Mouse (Mus musculus) MEL (cell line): ENCODE data around the gene Tgfb1i1. TPM values are rescaled to one million over a fixed set of nuclear protein-coding genes. Genes with fewer than 3 reads are reported as not detected.

ENCODE experiments used
- DNase-seq: peaks from one replicate; pipeline ENCODE4 v3.0.0; 2011; ENCODE audit warnings: low read depth, low spot score
- H3K27ac ChIP-seq: 2 replicates; pipeline ENCODE4 v1.5.1; 2012; ENCODE audit warnings: low read depth, mild to moderate bottlenecking, control low read depth, low read length, moderate library complexity; ENCODE audit not compliant: control insufficient read depth
- H3K27me3 ChIP-seq, 2 experiments: fragments of 150-350 bp in 1 of 2; sonication (generic) in 1 of 2; 2 replicates each; pipeline ENCODE4 v1.6.1; 2012; ENCODE audit warnings: low read length in 2 of 2, mild to moderate bottlenecking in 2 of 2, improper control_type of control experiment in 1 of 2, moderate library complexity in 1 of 2; ENCODE audit not compliant: insufficient read depth in 2 of 2, control insufficient read depth in 1 of 2
- H3K36me3 ChIP-seq, 2 experiments: 2 replicates each; pipeline ENCODE4 v1.6.1; 2012 to 2014; ENCODE audit warnings: low read length in 2 of 2, improper control_type of control experiment in 1 of 2, inconsistent platforms in 1 of 2, mild to moderate bottlenecking in 1 of 2; ENCODE audit not compliant: insufficient read depth in 2 of 2, control insufficient read depth in 1 of 2
- H3K4me1 ChIP-seq, 2 experiments: fragments of 150-350 bp in 1 of 2; sonication (generic) in 1 of 2; 2 replicates each; pipeline ENCODE4 v1.6.1; 2012; ENCODE audit warnings: low read length in 2 of 2, improper control_type of control experiment in 1 of 2, mild to moderate bottlenecking in 1 of 2; ENCODE audit not compliant: insufficient read depth in 2 of 2, control insufficient read depth in 1 of 2
- H3K4me3 ChIP-seq, 2 experiments: fragments of 150-350 bp in 1 of 2; sonication (generic) in 1 of 2; 2 replicates each; pipeline ENCODE4 v1.5.1; 2012; ENCODE audit warnings: low read depth in 2 of 2, low read length in 2 of 2, mild to moderate bottlenecking in 2 of 2, moderate library complexity in 2 of 2, control low read depth in 1 of 2, improper control_type of control experiment in 1 of 2; ENCODE audit not compliant: control insufficient read depth in 1 of 2, insufficient read depth in 1 of 2
- H3K79me2 ChIP-seq: 2 replicates; pipeline ENCODE4 v1.6.1; 2012; ENCODE audit warnings: mild to moderate bottlenecking, low read length, moderate library complexity; ENCODE audit not compliant: control insufficient read depth, poor library complexity, insufficient read depth
- H3K9ac ChIP-seq: 2 replicates; pipeline ENCODE4 v1.6.1; 2012; ENCODE audit warnings: low read depth, mild to moderate bottlenecking, control low read depth, low read length, moderate library complexity; ENCODE audit not compliant: control insufficient read depth, poor library complexity, severe bottlenecking
- H3K9me3 ChIP-seq: fragments of 150-350 bp; sonication (generic); replicated peaks from 2 replicates; pipeline ENCODE4 v1.6.1; 2012; ENCODE audit warnings: mild to moderate bottlenecking, low read length, improper control_type of control experiment, moderate library complexity; ENCODE audit not compliant: insufficient read depth
- CHD1 ChIP-seq: IDR thresholded peaks from 2 replicates; pipeline ENCODE4 v1.6.1; 2012; ENCODE audit warnings: low read depth, mild to moderate bottlenecking, inconsistent platforms, low read length, improper control_type of control experiment
- CHD2 ChIP-seq: IDR thresholded peaks from 2 replicates; pipeline ENCODE4 v1.6.1; 2011; ENCODE audit warnings: low read length, improper control_type of control experiment
- ELF1 ChIP-seq: IDR thresholded peaks from 2 replicates; pipeline ENCODE4 v1.6.1; 2014; ENCODE audit warnings: low read depth, mild to moderate bottlenecking, inconsistent platforms, low read length, improper control_type of control experiment, moderate library complexity
- ETS1 ChIP-seq: IDR thresholded peaks from 2 replicates; pipeline ENCODE4 v1.6.1; 2012; ENCODE audit warnings: low read depth, mild to moderate bottlenecking, inconsistent platforms, low read length, improper control_type of control experiment, moderate library complexity
- GABPA ChIP-seq: IDR thresholded peaks from 2 replicates; pipeline ENCODE4 v1.6.1; 2012; ENCODE audit warnings: low read depth, mild to moderate bottlenecking, inconsistent platforms, low read length, improper control_type of control experiment, moderate library complexity
- MAFK ChIP-seq: IDR thresholded peaks from 2 replicates; pipeline ENCODE4 v1.6.1; 2011; ENCODE audit warnings: low read depth, mild to moderate bottlenecking, low read length, improper control_type of control experiment, borderline replicate concordance
- MXI1 ChIP-seq: IDR thresholded peaks from 2 replicates; pipeline ENCODE4 v1.6.1; 2011; ENCODE audit warnings: mild to moderate bottlenecking, low read depth, low read length, improper control_type of control experiment
- MYB ChIP-seq: IDR thresholded peaks from 2 replicates; pipeline ENCODE4 v1.6.1; 2011; ENCODE audit warnings: mild to moderate bottlenecking, low read depth, low read length, improper control_type of control experiment
- MYC ChIP-seq: IDR thresholded peaks from 2 replicates; pipeline ENCODE4 v1.6.1; 2011; ENCODE audit warnings: low read depth, mild to moderate bottlenecking, low read length, improper control_type of control experiment, moderate library complexity
- NELFE ChIP-seq: IDR thresholded peaks from 2 replicates; pipeline ENCODE4 v1.6.1; 2011; ENCODE audit warnings: low read depth, low read length, improper control_type of control experiment
- NRF1 ChIP-seq: IDR thresholded peaks from 2 replicates; pipeline ENCODE4 v1.6.1; 2014; ENCODE audit warnings: low read depth, mild to moderate bottlenecking, inconsistent platforms, low read length, improper control_type of control experiment, moderate library complexity; ENCODE audit not compliant: poor library complexity, insufficient read depth, severe bottlenecking
- POLR2A ChIP-seq, 2 experiments: IDR thresholded peaks; 2 replicates each; pipeline ENCODE4 v1.6.1; 2011 to 2012; ENCODE audit warnings: low read length in 2 of 2, mild to moderate bottlenecking in 2 of 2, control low read depth in 1 of 2, improper control_type of control experiment in 1 of 2, low read depth in 1 of 2, moderate library complexity in 1 of 2; ENCODE audit not compliant: control insufficient read depth in 1 of 2, insufficient read depth in 1 of 2, poor library complexity in 1 of 2
- POLR2AphosphoS2 ChIP-seq: IDR thresholded peaks from 2 replicates; pipeline ENCODE4 v1.6.1; 2011; ENCODE audit warnings: low read length, improper control_type of control experiment
- SIN3A ChIP-seq: IDR thresholded peaks from 2 replicates; pipeline ENCODE4 v1.6.1; 2012; ENCODE audit warnings: low read length, improper control_type of control experiment, inconsistent platforms
- TAL1 ChIP-seq: IDR thresholded peaks from 2 replicates; pipeline ENCODE4 v1.6.1; 2012; ENCODE audit warnings: mild to moderate bottlenecking, inconsistent platforms, low read length, moderate library complexity, mixed read lengths
- TBP ChIP-seq: IDR thresholded peaks from 2 replicates; pipeline ENCODE4 v1.8.0; 2011; ENCODE audit warnings: low read depth, low read length, improper control_type of control experiment
- UBTF ChIP-seq: IDR thresholded peaks from 2 replicates; pipeline ENCODE4 v1.6.1; 2012; ENCODE audit warnings: low read depth, mild to moderate bottlenecking, inconsistent platforms, low read length, improper control_type of control experiment, moderate library complexity, borderline replicate concordance; ENCODE audit not compliant: insufficient read depth
- USF2 ChIP-seq, 2 experiments: IDR thresholded peaks; 2 replicates each; pipeline ENCODE4 v1.6.1; 2011 to 2012; ENCODE audit warnings: improper control_type of control experiment in 2 of 2, low read length in 2 of 2, borderline replicate concordance in 1 of 2, inconsistent platforms in 1 of 2, low read depth in 1 of 2, mild to moderate bottlenecking in 1 of 2; ENCODE audit not compliant: insufficient read depth in 1 of 2
- ZKSCAN1 ChIP-seq: IDR thresholded peaks from 2 replicates; pipeline ENCODE4 v1.6.1; 2012; ENCODE audit warnings: low read depth, mild to moderate bottlenecking, inconsistent platforms, low read length, improper control_type of control experiment, moderate library complexity
- ZMIZ1 ChIP-seq: IDR thresholded peaks from 2 replicates; pipeline ENCODE4 v1.6.1; 2012; ENCODE audit warnings: low read depth, mild to moderate bottlenecking, inconsistent platforms, low read length, improper control_type of control experiment, moderate library complexity
- polyA plus RNA-seq, 2 experiments: library from polyadenylated mRNA; stranded (reverse) in 1 of 2; unstranded in 1 of 2; fragments of >175 nt in 1 of 2; fragments of >200 nt in 1 of 2; gene quantifications; 2 replicates each; pipeline versions ENCODE4 v1.2.1 to v1.2.4; 2012; ENCODE audit warnings: low replicate concordance in 2 of 2, low read depth in 1 of 2; ENCODE audit not compliant: insufficient read length in 2 of 2, insufficient read depth in 1 of 2, missing spikeins in 1 of 2
- total RNA-seq: library from RNA; depleted of rRNA; stranded (reverse); fragments of 300-350 nt; gene quantifications from 2 replicates; pipeline ENCODE4 v1.2.3, GENCODE M21; 2012

The Tgfb1i1 gene
- total and polyA plus RNA-seq, 3 experiments: 0.21 TPM; not detected in 2

DNA sequence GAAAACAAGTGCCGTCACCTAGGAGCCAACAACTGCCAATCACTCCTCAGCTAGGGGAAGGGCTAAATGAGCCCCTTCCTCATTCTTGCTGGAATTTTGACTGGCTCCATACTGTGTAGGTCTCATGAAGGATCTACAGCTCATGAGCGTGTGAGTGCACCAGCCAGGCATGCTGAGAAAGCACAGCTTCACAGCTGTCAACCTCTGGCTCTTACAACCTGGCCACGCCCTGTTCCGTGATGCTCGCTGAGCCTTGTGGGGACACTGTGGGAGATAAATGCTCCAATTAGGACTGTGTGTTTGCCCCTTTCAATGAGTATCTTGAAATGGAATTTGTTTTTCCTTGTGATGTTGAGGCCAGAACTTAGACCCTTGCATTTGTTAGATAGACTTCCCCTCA is 3.4 kb downstream of the Tgfb1i1 start:
- H3K36me3 ChIP-seq: no peaks in the 10 kb centered on the region
- H3K9ac ChIP-seq: no peak overlapping the region
- H3K27ac ChIP-seq: no peak overlapping the region
- DNase-seq: no peak
- no peak overlapping the region for H3K4me3 ChIP-seq
- H3K27me3 ChIP-seq: no peaks in the 10 kb centered on the region
- H3K9me3 ChIP-seq: no peaks in the 10 kb centered on the region
- TF ChIP-seq UBTF (no peak), SIN3A (no peak), ETS1 (no peak), POLR2AphosphoS2 (no peak), POLR2A (IDR thresholded peaks at IDR 0.05; ENCODE audit: control insufficient read depth in 1 of 2, insufficient read depth in 1 of 2, low read depth in 1 of 2, low read length in 2 of 2, poor library complexity in 1 of 2) (no peak), MYC (no peak), USF2 (IDR thresholded peaks at IDR 0.05; ENCODE audit: borderline replicate concordance in 1 of 2, insufficient read depth in 1 of 2, low read depth in 1 of 2, low read length in 2 of 2) (no peak), GABPA (no peak), CHD1 (no peak), NELFE (no peak), ZMIZ1 (no peak), MYB (no peak), ZKSCAN1 (no peak)
- no peaks in the 10 kb centered on the region for H3K79me2 ChIP-seq
- no peaks in the 10 kb centered on the region for H3K4me1 ChIP-seq

GRCm38 (mm10) chr7:128251946-128252345 is 5.3 kb downstream of the Tgfb1i1 start:
- Histone ChIP-seq H3K9ac (no peak overlapping the region), H3K4me3 (no peak overlapping the region), H3K79me2 (no peaks in the 10 kb centered on the region), H3K9me3 (no peaks in the 10 kb centered on the region), H3K27me3 (no peaks in the 10 kb centered on the region), H3K27ac (no peak overlapping the region), H3K4me1 (peaks cover 6% of the 10 kb centered on the region in 2 experiments), H3K36me3 (no peaks in the 10 kb centered on the region)
- DNase-seq: no peak
- TF ChIP-seq NELFE: no peak
- TF ChIP-seq ELF1: no peak
- no peak for TF ChIP-seq ETS1
- no peak for TF ChIP-seq POLR2A (IDR thresholded peaks at IDR 0.05; ENCODE audit: control insufficient read depth in 1 of 2, insufficient read depth in 1 of 2, low read depth in 1 of 2, low read length in 2 of 2, poor library complexity in 1 of 2)
- TF ChIP-seq NRF1: no peak
- no peak for TF ChIP-seq TAL1
- TF ChIP-seq TBP: no peak
- no peak for TF ChIP-seq GABPA
- no peak for TF ChIP-seq CHD2
- no peak for TF ChIP-seq MXI1
- no peak for TF ChIP-seq POLR2AphosphoS2
- TF ChIP-seq MAFK: no peak
